Mouse (Mus musculus) embryonic facial prominence, embryonic 13.5 days (tissue): Measurements from ENCODE around the gene Unc93b1. TPM values are rescaled to one million over a fixed set of nuclear protein-coding genes. Genes with fewer than 3 reads are reported as not detected.
"Not testable (repeated sequence)": the region's sequence is repeated elsewhere in the genome, so short reads cannot be mapped to it uniquely, and the experiment has no call there.

Source experiments
- ATAC-seq: fragments of 200-750 bp; cut with Nextera tagmentation; 2 replicates; pipeline ENCODE4 v1.8.0; 2017; ENCODE audit warnings: low read depth; ENCODE audit not compliant: insufficient number of reproducible peaks, insufficient read depth, low FRiP score, low TSS enrichment
- H3K27ac ChIP-seq: fragments of 300-500 bp; sonication (generic); 2 replicates; pipeline ENCODE4 v1.5.1; 2015; ENCODE audit warnings: moderate library complexity, mild to moderate bottlenecking, inconsistent platforms
- H3K27me3 ChIP-seq: fragments of 300-500 bp; sonication (generic); 2 replicates; pipeline ENCODE4 v1.6.1; 2015; ENCODE audit warnings: mild to moderate bottlenecking, inconsistent platforms
- H3K36me3 ChIP-seq: fragments of 300-500 bp; sonication (generic); 2 replicates; pipeline ENCODE4 v1.6.1; 2015; ENCODE audit warnings: mild to moderate bottlenecking, inconsistent platforms
- H3K4me1 ChIP-seq: fragments of 300-500 bp; sonication (generic); 2 replicates; pipeline ENCODE4 v1.6.1; 2015; ENCODE audit warnings: inconsistent platforms
- H3K4me2 ChIP-seq: fragments of 300-500 bp; sonication (generic); 2 replicates; pipeline ENCODE4 v1.6.1; 2015; ENCODE audit warnings: moderate library complexity, mild to moderate bottlenecking, inconsistent platforms
- H3K4me3 ChIP-seq: fragments of 300-500 bp; sonication (generic); 2 replicates; pipeline ENCODE4 v1.5.1; 2015; ENCODE audit warnings: mild to moderate bottlenecking, inconsistent platforms
- H3K9ac ChIP-seq: fragments of 300-500 bp; sonication (generic); 2 replicates; pipeline ENCODE4 v1.6.1; 2015; ENCODE audit warnings: mild to moderate bottlenecking, inconsistent platforms
- H3K9me3 ChIP-seq: fragments of 300-500 bp; sonication (generic); 2 replicates; pipeline ENCODE4 v1.6.1; 2016; ENCODE audit warnings: inconsistent platforms
- whole genome bisulfite sequencing: fragments of 180-500 bp; shearing (Covaris S2); methylation state at CpG from one replicate; pipeline ENCODE4 v1.1.7; 2015; ENCODE audit warnings: mixed read lengths; 5-methylcytosine and 5-hydroxymethylcytosine counted together
- polyA plus RNA-seq: library from polyadenylated mRNA; unstranded; fragments of >200 nt; fragmentation: Nextera tagmentation; extraction: Ambion mirVana; gene quantifications from 2 replicates; pipeline ENCODE4 v1.2.1, GENCODE M21; 2015

Unc93b1 gene
- polyA plus RNA-seq, 1 experiment from 2014 or later, result 15.8 TPM

DNA sequence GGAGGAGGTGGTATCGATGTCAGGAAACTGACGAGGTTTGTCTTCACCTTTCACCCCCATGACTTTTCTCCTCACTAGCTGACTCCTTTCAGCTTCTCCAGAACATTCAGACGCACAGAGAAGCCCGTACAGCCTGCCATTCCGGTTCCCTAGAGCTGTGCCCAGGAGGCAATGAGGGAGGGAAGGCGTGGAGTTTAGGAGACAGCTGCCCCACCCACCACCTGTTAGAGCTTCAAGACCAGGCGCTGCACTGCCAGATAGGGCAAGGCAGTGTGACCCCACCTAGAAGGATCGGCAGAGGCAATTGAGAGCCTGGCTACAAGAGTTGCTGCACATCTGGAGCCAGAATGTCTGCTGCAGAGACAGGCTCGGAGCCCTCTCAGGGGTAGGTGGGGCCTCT is 37.2 kb downstream of the Unc93b1 start, which contains the start of gene Aldh3b2:
Gene Aldh3b2 (plus strand): TSS at position 100 of the 400 bp plus-strand sequence.
- Histone ChIP-seq H3K4me2 (no peak within 1 kb of the TSS), H3K36me3 (no peaks in the 10 kb centered on the region), H3K27me3 (no peaks in the 10 kb centered on the region), H3K4me3 (no peak within 1 kb of the TSS), H3K9me3 (no peaks in the 10 kb centered on the region), H3K27ac (peak within 1 kb of the TSS; percentile 22; the same call in 1 of the 2 replicates), H3K4me1 (peaks cover 18% of the 10 kb centered on the region), H3K9ac (0 out of 2 replicates have a peak within 1 kb of the TSS, but pooled peaks have one; percentile 7)
- ATAC-seq, result no peak
- 13% methylated on average over 9 of the region's 9 CpGs for WGBS

DNA sequence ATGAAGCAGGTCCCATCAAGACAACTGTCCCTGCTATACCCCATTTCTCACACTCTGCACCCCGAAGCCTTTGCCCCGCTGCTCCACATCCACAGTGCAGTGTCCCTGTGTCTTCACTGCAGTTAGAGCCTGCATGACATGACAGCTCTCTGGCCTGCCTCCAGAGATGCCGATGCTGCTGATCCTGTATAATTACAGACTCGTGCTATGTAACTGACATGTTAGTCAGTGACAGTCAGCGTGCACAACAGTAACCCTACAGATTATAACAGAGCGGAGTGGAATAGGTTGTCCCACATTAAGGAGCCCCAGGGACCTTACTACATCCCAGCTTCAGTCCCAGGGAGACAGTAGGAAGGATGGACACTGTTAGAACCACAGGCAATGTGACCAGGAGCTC is 39.6 kb downstream of the Unc93b1 start:
- WGBS, result 72% methylated on average over 6 of the region's 6 CpGs

DNA sequence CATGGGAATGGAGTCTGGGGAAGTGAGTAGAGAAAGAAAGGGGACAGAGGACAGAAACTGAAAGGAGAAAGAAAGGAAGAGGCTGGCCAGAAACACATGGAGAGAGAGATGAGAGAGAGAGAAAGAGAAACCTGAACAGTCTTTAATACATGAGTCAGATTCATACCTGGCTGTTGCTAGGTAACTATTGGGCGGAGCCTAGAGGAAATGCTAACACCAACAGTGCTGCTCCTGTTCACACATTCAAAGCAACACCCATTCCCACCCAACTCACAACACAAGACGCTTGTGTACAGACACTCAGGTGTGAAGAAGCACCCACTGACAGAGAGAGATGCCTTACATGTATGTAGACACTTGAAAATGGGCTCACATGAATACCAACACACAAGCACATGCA is 40.9 kb downstream of the Unc93b1 start:
- Histone ChIP-seq H3K4me3 (no peak overlapping the region), H3K9me3 (no peaks in the 10 kb centered on the region), H3K4me1 (peaks cover 13% of the 10 kb centered on the region), H3K27me3 (no peaks in the 10 kb centered on the region), H3K27ac (no peak overlapping the region), H3K36me3 (no peaks in the 10 kb centered on the region), H3K4me2 (no peak overlapping the region), H3K9ac (no peak overlapping the region)
- no peak for ATAC-seq
- WGBS, result 63% methylated on average over 2 of the region's 2 CpGs

More for the DNA sequence above, 39.6 kb downstream of the Unc93b1 start:
- not testable (repeated sequence) for H3K4me3 ChIP-seq, ATAC-seq, H3K27ac ChIP-seq, H3K9ac ChIP-seq, H3K27me3 ChIP-seq, H3K36me3 ChIP-seq, H3K9me3 ChIP-seq, H3K4me2 ChIP-seq
- H3K4me1 ChIP-seq, result peaks cover 13% of the 10 kb centered on the region

DNA sequence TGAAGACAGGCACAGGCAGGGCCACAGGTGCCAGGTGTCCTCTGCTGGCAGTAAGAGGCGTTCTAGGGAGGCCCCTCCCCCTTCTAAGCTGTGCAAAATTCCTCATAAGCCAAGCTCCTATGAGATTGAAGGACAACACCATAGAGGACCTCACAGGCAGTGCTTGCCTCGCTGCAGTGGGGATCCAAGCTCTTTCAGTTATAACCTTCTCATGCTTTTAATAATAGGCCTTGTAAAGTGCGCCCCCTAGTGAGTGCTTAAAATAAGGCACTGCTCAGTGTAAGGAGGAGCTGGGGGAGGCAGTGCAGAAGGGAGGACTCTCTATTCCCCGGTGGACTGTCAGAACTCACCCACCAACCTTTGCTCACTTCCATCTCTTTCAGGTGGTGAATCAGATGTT is 45.3 kb downstream of the Unc93b1 start:
- H3K4me1 ChIP-seq, result peaks cover 10% of the 10 kb centered on the region
- H3K4me3 ChIP-seq, result no peak overlapping the region
- H3K9ac ChIP-seq, result no peak overlapping the region
- H3K27me3 ChIP-seq, result no peaks in the 10 kb centered on the region
- no peaks in the 10 kb centered on the region for H3K36me3 ChIP-seq
- ATAC-seq, result peak; percentile 39; the same call in 1 of the 2 replicates
- H3K27ac ChIP-seq, result no peak overlapping the region
- no peaks in the 10 kb centered on the region for H3K9me3 ChIP-seq
- no peak overlapping the region for H3K4me2 ChIP-seq
- WGBS, result 10% methylated on average over 4 of the region's 4 CpGs

DNA sequence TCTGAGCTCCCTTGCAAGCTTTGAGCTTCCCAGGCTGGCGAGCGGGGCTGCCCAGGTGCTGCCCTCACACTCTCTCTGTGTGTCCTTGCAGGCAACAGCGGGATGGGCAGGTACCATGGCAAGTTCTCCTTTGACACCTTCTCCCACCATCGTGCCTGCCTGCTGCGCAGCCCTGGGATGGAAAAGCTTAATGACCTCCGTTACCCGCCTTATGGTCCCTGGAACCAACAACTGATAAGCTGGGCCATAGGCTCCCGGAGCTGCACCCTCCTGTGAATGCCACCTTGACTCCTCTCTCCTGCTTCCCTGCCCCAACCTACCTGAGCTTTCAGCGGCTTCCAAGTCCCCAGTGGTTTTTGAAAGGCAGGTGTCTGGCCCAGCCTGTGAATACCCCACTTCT is 45.9 kb downstream of the Unc93b1 start:
- Histone ChIP-seq H3K9ac (no peak overlapping the region), H3K4me3 (no peak overlapping the region), H3K36me3 (no peaks in the 10 kb centered on the region), H3K4me1 (peaks cover 8% of the 10 kb centered on the region), H3K9me3 (no peaks in the 10 kb centered on the region), H3K4me2 (no peak overlapping the region), H3K27ac (no peak overlapping the region), H3K27me3 (no peaks in the 10 kb centered on the region)
- ATAC-seq, result no peak
- WGBS, result 83% methylated on average over 9 of the region's 9 CpGs

DNA sequence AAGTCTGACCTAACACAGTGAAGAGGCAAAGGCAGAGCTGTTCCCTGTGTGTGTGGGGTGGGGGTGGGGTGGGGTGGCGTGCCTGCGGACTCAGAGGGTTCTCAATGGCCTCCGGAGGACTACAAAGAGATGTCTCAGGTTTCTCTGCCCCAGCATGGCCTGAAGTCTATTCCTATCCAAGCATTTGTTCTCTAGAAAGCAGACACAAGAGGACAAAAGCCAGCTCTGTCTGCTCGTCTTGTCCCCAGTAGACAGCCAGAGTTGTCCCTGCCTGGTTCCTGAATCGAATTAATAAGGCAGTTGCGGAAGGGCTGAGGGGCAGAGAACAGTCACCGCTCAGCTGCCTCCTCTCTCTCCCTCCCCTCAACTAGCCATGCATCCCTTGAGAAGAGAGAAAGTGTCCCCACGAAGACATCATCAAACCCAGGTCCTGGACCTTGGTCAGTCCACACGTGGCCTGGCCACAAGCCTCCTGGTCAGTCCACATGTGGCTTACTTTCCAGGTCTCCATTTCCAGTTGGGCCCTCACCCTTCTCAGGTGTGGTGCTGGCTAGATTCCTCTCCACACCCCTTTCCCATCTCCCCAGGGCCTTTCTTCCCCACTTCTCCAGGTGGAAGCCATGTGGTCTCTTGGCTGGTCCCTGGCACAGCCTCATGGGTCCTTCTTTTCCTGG is 48.7 kb downstream of the Unc93b1 start:
- Histone ChIP-seq H3K36me3 (no peaks in the 10 kb centered on the region), H3K9ac (no peak overlapping the region), H3K4me1 (peaks cover 19% of the 10 kb centered on the region), H3K9me3 (no peaks in the 10 kb centered on the region; the same call in 1 of the 2 replicates), H3K27me3 (no peaks in the 10 kb centered on the region), H3K4me3 (no peak overlapping the region), H3K4me2 (no peak overlapping the region), H3K27ac (no peak overlapping the region)
- WGBS, result 18% methylated on average over 9 of the region's 9 CpGs
- ATAC-seq, result no peak

DNA sequence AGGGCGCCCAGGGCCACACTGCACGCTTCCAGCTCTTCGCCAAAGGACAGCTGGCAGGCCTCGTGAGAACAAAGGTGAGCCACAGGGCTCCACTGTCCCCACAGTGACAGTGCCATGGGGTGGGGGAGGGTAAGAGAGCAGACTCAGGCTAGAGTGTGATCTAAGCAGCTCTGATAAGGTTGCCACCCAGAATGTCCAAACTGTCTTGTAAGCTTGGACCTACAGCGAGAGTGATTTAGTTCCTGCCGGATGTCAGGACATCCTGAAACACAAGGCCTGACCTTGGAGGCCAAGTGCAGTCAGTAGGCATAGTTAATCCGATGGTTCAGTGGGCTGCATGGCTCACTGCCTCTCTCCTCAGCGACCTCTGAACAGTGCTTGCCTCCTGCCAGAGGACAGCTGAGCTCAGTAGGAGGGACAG is 50.3 kb downstream of the Unc93b1 start:
- Histone ChIP-seq H3K9ac (no peak overlapping the region), H3K9me3 (no peaks in the 10 kb centered on the region; the same call in 1 of the 2 replicates), H3K4me3 (no peak overlapping the region), H3K4me1 (peaks cover 19% of the 10 kb centered on the region), H3K27me3 (no peaks in the 10 kb centered on the region), H3K36me3 (no peaks in the 10 kb centered on the region), H3K27ac (no peak overlapping the region), H3K4me2 (no peak overlapping the region)
- WGBS, result 48% methylated on average over 8 of the region's 8 CpGs
- no peak for ATAC-seq

DNA sequence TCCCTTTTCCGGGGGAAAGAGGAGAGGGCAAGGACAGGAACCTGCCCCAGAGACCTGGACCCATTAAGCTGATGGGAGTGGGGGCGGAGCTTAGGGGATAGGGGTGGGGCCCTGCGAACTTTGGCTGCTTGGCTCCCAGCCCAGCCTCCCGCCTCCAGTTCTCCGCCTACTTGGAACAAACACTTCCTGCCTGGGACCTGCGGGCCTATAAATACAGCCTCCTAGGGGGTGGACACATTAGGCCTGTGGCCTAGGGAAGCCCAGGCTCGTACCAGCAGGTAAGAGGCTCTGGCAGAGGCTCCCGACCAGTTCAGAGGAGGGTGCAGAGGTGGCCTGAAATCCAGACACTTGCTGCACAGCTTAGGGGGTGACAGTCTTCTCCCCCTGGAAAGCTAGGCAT is 51.3 kb downstream of the Unc93b1 start, which contains the start of gene Acy3:
Gene Acy3 (plus strand): TSS at position 237 of the 400 bp plus-strand sequence.
- Histone ChIP-seq H3K27ac (no peak within 1 kb of the TSS), H3K36me3 (no peaks in the 10 kb centered on the region), H3K9ac (peak within 1 kb of the TSS; percentile 37; the same call in 1 of the 2 replicates), H3K4me2 (peak within 1 kb of the TSS; percentile 29), H3K9me3 (no peaks in the 10 kb centered on the region; the same call in 1 of the 2 replicates), H3K4me1 (peaks cover 19% of the 10 kb centered on the region), H3K27me3 (no peaks in the 10 kb centered on the region), H3K4me3 (no peak within 1 kb of the TSS)
- ATAC-seq, result no peak
- WGBS, result 11% methylated on average over 8 of the region's 8 CpGs

DNA sequence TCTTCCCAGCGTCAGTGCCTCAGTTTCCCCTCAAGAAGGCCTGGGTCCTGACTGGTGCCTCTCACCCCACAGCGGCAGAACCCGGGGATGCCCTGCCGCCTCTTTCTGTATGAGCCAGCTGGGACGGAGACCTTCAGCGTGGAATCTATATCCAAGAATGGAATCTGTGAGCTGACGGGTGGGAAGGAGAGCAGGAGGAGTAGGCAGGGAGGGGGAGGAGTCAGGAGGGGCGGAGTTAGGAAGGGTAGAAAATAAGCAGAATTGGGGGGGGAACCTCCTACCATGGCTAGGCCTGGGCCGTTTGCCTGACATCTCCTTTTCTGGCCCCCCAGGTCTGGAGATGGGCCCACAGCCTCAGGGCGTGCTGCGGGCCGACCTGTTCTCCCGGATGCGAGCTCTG is 53.1 kb downstream of the Unc93b1 start:
- Histone ChIP-seq H3K36me3 (no peaks in the 10 kb centered on the region), H3K27ac (no peak overlapping the region), H3K27me3 (no peaks in the 10 kb centered on the region), H3K9ac (no peak overlapping the region), H3K4me2 (no peak overlapping the region), H3K4me1 (peaks cover 19% of the 10 kb centered on the region), H3K4me3 (no peak overlapping the region), H3K9me3 (no peaks in the 10 kb centered on the region; the same call in 1 of the 2 replicates)
- no peak for ATAC-seq
- 88% methylated on average over 14 of the region's 14 CpGs for WGBS

DNA sequence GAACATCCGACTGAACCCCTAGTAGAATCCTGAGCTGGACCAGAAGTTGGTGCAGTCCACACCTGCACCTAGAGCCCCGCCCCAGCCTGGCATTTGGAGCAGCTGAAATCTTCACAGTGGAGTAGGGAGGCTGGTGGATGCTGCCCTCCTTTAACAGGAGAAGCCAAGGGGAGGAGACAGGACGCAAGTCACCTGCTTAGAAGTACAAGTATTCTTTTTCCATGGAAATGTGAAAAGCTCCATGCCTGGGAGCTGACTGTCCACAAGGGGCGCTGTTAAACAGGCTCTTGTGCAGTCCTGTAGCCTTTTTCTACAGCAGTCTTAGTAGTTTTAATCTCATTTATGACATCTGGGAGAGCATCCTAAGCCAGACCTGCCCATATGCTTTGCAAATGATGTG is 53.8 kb downstream of the Unc93b1 start:
- Histone ChIP-seq H3K9me3 (no peaks in the 10 kb centered on the region; the same call in 1 of the 2 replicates), H3K4me2 (no peak overlapping the region), H3K36me3 (no peaks in the 10 kb centered on the region), H3K9ac (no peak overlapping the region), H3K4me3 (no peak overlapping the region), H3K4me1 (peaks cover 14% of the 10 kb centered on the region), H3K27ac (no peak overlapping the region), H3K27me3 (no peaks in the 10 kb centered on the region)
- no peak for ATAC-seq
- WGBS, result 85% methylated on average over 4 of the region's 4 CpGs

DNA sequence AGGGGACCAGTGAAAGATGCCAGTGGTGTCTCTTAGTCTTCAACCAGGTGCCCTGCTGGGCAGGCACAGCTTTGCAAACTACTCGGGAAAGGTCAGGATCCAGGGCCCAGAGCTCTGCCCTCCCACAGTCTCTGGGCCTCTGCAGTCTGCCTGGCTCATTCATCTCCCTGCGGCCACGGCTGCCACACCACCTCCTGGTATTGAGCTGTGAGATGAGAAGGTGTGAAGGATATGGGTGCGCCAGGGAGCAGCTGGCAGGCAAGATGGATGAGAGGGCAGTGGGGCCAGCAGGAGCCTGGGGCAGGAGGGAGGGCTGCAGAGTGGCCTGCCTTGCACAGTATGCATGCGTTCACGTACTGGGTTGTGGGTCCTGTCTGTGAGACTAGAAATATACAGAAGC is 55.8 kb downstream of the Unc93b1 start:
- H3K4me2 ChIP-seq, result no peak overlapping the region
- H3K4me3 ChIP-seq, result no peak overlapping the region
- H3K9ac ChIP-seq, result peak overlapping the region; percentile 27; the same call in 1 of the 2 replicates
- ATAC-seq, result no peak
- H3K9me3 ChIP-seq, result no peaks in the 10 kb centered on the region; the same call in 1 of the 2 replicates
- H3K27ac ChIP-seq, result no peak overlapping the region
- 62% methylated on average over 6 of the region's 6 CpGs for WGBS
- no peaks in the 10 kb centered on the region for H3K27me3 ChIP-seq
- no peaks in the 10 kb centered on the region for H3K36me3 ChIP-seq
- H3K4me1 ChIP-seq, result peaks cover 12% of the 10 kb centered on the region

DNA sequence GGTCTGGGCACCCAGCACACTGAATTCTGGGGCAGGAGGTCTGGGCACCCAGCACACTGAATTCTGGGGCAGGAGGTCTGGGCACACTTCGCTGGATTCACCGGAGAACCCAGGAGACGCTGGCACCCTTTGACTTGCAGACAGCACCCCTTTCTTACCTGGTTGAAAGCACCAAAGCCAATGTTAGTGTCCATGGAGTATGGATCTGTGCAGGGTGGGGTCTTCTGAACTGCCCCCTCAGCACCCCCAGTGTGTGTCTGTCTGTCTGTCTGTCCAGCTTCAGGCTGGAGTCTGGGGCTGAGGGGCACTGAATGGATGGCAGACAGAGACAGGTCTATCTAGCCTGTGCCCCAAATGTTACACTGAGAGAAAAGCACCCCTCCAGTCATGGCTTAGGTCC is 56.6 kb downstream of the Unc93b1 start:
- Histone ChIP-seq H3K9me3 (no peaks in the 10 kb centered on the region; the same call in 1 of the 2 replicates), H3K4me3 (no peak overlapping the region), H3K4me2 (no peak overlapping the region), H3K9ac (no peak overlapping the region), H3K36me3 (no peaks in the 10 kb centered on the region), H3K4me1 (peaks cover 8% of the 10 kb centered on the region), H3K27me3 (no peaks in the 10 kb centered on the region), H3K27ac (no peak overlapping the region)
- WGBS, result 95% methylated on average over 3 of the region's 3 CpGs
- no peak for ATAC-seq
